Mouse (Mus musculus) mouse trophoblast stem cell (cell line): ENCODE measurements around the gene Wipf2.
"Not testable (repeated sequence)": the region's sequence is repeated elsewhere in the genome, so short reads cannot be mapped to it uniquely, and the experiment has no call there.

ENCODE experiments used
- in situ Hi-C, 2 experiments: fragments of 300-500 bp; cut with MseI, MboI; formaldehyde crosslinking; loops; 2 replicates in 1 of 2; 3 replicates in 1 of 2; pipeline ENCODE4 v1.15.1; 2025

The Wipf2 gene

DNA sequence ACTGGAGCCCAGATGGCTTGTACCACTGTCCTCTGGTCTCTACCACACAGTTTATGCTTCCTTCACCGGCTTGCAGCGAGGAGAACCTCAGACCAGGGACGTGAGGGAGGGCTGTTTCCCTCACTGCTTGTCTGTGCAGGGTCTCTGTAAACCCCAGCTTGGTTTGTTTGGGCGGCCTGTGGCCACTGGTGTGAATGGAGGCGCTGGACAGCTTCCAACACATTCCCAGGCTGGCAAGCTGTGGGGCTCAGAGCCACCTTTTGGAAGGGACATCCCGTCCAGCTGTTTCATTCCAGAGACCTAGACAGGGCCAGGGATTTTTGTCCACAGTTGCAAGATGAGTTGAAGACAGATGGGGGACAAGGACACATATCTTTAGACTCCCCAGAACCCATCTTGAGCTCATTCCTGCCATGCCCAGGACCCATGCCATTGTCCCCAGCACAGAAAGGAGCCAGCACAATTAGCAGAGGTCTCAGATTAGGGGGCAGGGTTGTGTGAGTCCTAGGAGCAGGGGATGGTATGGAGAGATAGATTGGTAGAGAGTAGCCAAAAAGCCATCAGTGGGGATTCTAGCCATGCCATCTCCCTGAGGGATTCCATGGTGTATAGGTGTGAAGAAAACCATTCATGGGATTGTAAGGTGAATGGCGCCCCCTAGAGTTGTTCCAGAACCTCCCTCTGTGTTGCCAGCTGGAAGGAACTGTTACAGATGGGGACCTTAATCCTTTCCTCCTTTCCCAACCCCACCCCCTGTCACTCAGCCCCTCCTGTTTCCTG lies 68.3 kb downstream of the Wipf2 start:
- in situ Hi-C loops = no loop called here

DNA sequence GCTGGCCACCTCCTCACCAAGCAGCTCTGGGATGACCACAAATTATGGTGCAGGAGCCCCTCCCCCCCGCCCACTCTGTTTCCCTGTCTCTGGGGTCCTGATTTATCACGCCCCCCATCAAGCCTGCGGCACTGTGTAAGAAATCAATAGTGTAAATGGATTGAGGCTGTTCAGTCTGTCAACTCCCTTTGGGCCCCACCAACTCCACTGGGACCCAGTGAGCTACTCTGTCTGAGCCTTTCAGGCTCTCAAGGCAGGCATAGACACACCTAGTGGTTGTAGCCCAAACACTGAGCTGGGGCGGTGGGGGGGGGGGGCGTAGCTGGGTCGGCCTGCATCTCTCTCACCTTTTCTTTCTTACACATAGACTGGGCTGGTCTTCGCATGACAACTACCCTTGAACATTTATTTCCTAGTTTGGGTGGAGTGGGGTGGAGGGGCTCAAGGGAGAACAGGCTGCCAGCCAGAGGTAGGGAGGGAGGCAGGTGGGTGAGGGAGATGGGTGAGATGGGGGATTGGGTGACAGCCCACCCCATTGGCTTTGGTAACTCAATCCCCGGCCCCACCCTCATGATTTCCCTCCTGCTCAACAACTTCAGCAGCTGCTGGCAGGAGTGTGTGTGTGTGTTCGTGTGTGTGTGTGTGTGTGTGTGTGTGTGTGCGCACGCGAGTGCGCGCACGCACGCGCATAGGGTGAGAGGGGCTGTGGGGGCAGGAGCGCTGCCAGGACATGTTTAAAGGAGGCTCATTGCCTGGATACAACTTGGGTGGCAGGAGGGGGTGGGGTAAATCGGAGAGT lies 69.1 kb downstream of the Wipf2 start:
- in situ Hi-C loops = no loop called here

GRCm38 (mm10) chr11:98933151-98933550 lies 69.7 kb downstream of the Wipf2 start:
- in situ Hi-C loops = no loop called here

DNA sequence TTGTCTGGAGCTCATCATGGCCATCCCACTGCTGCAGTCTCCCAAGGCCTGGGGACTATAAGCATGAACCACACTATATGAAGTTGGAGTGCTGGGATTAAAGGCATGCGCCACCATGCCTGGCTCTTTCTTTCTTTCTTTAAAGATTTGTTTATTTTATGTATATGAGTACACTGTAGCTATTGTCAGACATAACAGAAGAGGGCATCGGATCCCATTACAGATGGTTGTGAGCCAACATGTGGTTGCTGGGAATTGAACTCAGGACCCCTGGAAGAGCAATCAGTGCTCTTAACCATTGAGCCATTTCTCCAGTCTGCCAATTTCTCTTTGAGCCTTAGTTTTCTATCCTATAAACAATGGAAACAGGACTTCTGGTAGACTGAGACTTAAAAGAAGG lies 70.4 kb downstream of the Wipf2 start:
- in situ Hi-C loops = not testable (repeated sequence)

DNA sequence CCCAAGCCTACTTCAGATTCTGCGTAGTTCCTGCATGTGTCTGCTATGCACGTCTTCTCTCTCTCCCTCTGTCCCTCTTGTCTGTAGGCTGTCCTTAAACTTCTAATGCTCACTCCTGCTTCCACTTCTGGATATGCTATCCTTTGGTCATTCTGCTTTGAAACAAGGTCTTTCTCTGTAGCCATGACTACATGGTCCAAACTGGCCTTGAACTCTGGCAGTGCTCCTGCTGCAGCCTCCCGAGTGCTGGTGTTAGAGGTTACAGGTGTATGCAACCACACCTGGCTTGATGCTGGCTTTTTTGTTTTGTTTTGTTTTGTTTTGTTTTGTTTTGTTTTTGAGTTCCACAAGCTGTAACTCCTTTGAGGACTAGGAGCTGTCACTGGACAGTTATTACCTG lies 70.9 kb downstream of the Wipf2 start:
- in situ Hi-C loops = no loop called here

- in situ Hi-C loops = no loop called here
These were observed 71.7 kb downstream of the Wipf2 start for GRCm38 (mm10) chr11:98935123-98935522.

- in situ Hi-C loops = no loop called here
These were observed 72.7 kb downstream of the Wipf2 start for GRCm38 (mm10) chr11:98936170-98936569.

- in situ Hi-C loops = no loop called here
These were observed 73.4 kb downstream of the Wipf2 start for GRCm38 (mm10) chr11:98936606-98937409.

DNA sequence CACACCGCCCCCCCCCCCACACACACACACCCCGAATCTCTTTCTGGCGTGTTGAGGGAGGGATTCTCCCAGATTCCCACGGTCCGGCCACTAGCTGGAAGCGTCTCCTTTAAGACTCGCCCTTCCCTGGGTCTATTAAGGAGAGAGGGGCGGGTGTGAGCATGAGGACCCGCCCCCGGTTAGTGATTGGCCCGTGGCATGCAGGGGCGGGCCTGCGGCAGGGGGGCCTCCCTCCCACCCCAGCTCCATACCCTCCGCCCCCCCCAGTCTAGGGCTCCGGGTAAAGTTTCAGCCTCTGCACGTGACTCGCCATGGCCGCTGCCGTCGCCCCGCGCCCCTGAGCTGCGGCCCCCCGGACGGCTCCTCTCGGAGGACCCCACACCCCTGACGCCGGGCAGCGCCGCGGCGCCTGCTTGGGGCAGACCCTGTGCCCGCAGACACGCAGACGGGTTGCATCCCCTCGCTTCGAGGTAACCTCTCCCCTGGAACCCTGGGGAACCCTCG lies 74.0 kb downstream of the Wipf2 start:
- in situ Hi-C loops = no loop called here

DNA sequence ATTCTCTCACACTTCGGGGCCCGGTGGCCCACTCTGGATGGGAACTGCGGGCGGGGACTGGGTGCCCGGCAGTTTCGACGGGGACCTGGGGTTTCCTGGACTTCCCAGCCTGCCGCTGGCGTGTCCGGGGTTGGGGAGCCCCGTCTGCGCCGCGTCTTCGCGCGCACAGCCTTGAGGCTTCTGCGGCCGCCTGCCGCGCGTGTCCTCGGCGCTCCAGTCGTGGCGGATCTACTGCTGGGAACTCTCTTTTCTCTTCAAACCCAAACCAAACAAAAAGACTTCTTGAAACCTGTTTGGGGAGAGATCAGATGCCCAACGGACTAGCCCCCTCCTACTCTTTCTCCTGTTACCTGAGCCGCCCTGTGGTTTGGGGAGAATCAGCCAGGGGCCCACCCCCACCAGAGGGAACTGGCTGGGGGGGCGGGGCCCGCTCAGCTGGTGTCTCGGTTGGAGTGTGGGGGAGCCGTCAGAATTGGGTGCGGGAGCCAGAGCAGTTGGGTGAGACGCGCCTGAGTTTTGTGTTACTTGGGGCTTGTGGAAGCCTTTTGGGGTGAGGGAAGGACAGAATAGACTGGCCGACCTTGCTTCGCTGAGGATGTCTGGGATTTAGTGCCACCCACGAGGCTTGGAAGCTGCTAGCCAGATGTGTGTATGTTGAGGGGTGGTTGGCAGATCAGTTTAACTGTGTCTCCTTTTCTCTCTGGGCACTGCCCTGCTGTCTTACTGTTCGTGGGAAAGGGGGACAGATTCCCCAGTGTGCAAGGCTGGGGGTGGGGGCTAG lies 74.7 kb downstream of the Wipf2 start:
- in situ Hi-C loops = no loop called here

- in situ Hi-C loops = no loop called here
These were observed 75.3 kb downstream of the Wipf2 start for GRCm38 (mm10) chr11:98938701-98939083.

DNA sequence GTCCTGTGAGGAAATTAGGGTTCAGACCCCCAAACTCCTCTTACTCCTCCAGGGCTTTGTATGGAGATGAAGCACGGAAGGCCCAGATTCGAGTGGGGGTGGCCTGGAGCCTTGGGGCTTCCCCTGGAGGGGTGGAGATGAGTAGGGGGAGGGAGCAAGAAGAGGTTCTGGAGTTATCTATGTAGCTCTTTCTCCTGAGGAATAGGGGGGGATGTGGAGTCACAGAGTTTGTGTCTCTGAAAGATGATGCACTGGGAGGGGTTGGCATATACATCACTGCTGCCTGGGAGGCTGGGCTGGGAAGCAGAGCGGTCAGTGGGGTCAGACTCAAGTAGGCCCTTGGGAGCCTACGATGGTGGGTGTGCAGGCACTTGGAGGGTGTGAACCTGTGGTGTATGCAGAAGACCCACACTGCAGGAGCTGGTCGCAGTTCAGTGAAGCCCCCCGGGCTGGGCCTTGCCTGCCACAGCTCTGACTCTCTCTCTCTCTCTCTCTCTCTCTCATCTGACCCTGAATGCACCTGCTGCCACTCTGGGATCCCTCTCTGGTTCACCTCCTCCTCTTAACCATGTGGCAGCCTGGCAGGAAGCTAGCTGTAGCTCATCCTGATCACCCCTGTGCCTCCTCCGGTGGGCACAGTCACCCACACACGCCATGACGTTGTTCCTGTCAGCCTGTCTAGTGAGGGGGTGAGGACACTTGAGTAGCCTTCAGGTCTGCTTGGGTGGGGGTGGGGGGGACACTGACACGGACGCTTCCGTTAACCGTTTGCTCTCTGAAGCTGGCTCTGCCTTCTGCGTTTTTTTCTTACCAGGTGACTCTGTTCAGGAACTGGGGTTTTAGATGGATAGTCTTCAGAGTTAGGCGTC lies 75.9 kb downstream of the Wipf2 start:
- in situ Hi-C loops = no loop called here

- in situ Hi-C loops = no loop called here
These were observed 76.7 kb downstream of the Wipf2 start for GRCm38 (mm10) chr11:98939953-98940641.

GRCm38 (mm10) chr11:98940776-98941175 lies 77.3 kb downstream of the Wipf2 start:
- in situ Hi-C loops = no loop called here

GRCm38 (mm10) chr11:98941341-98941825 lies 77.9 kb downstream of the Wipf2 start:
- in situ Hi-C loops = no loop called here

DNA sequence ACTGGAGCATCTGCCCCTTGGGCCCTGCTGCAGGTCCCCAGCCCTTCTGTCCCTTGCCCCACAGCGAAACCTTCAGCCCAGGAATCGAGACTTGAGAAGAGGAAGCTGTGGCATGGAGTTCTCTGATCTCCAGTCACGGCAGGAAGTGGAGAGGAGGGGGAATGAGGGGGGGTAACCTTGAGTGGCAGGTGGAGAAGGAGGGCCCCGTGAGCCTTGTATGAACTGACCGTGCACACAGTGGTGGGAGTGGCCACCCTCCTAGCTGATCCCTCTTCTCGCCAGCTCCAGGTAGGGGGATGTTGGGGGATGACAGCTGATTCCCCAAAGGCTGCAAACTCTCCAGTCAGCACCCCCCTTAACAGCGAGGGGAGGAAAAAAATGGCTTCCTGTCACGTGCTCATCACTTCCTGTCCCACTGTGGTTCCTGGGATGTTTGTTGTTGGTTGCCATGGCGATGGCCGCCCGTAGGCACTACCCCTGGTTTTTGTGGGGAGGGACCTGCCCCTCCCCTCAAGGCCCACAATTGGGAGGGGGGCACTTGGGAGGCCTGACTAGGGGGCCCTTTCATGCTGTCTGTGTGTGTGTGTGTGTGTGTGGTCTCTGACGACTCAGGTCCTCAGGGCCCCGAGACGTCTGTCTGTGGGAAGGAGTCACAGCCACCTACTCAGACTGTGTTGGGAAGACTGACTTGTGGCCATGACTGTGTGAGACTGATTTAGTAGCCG lies 78.5 kb downstream of the Wipf2 start:
- in situ Hi-C loops = no loop called here

DNA sequence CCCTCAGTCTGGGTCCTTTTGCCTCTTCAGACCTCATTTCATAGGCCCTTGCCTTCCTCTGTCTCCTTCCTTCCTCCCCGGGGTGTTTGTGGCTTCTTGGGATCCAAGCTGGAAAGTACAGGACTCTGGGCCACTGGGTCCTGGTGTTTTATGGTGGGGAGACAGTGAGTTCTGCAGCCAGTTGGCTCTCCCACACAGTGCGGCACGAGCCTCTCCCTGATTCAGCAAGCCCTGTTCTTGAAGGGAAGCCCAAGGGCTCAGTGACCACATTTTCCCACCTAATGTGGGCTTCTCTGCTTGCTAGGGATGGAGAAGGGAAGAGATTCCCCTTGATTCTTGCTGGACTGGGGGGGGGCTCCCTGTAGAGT lies 79.1 kb downstream of the Wipf2 start:
- in situ Hi-C loops = no loop called here

GRCm38 (mm10) chr11:98942923-98943641 lies 79.6 kb downstream of the Wipf2 start:
- in situ Hi-C loops = no loop called here
